Mouse (Mus musculus): ENCODE results near the gene Fbxo46. TPM values are rescaled to one million over a fixed set of nuclear protein-coding genes. Genes with fewer than 3 reads are reported as not detected.
"Not testable (repeated sequence)": the region's sequence is repeated elsewhere in the genome, so short reads cannot be mapped to it uniquely, and the experiment has no call there.

Fbxo46 gene
- 10.1 and 11.9 TPM in 2 replicates for polyA plus RNA-seq (2014; fragmentation: Nextera tagmentation; extraction: Ambion mirVana)

GRCm38 (mm10) chr7:19119631-19120429, at the start of gene Fbxo46:
Gene Fbxo46, plus strand, starts transcription at chr7:19119859.
- peak within 1 kb of the TSS; percentile 86 for H3K4me2 ChIP-seq (ENCODE audit: low read length)
- WGBS = 3% methylated on average over 34 of the region's 34 CpGs
- H3K9ac ChIP-seq (ENCODE audit: low read length) = peak within 1 kb of the TSS; percentile 81
- H3K4me3 ChIP-seq (ENCODE audit: low read depth, low read length) = peak within 1 kb of the TSS; percentile 71
- peak; percentile 100 for DNase-seq (ENCODE audit: low spot score)
- H3K27ac ChIP-seq (ENCODE audit: low read depth, low read length) = no peak within 1 kb of the TSS; the same call in 1 of the 2 replicates
- no peaks in the 10 kb centered on the region for H3K36me3 ChIP-seq (ENCODE audit: control insufficient read depth, insufficient read depth, low read length)
- ATAC-seq = peak; percentile 97
- peaks cover 5% of the 10 kb centered on the region; the same call in 1 of the 2 replicates for H3K9me3 ChIP-seq (replicated peaks; ENCODE audit: control insufficient read depth, low read length)
- H3K27me3 ChIP-seq (replicated peaks; ENCODE audit: control insufficient read depth, insufficient read depth, low read length) = no peaks in the 10 kb centered on the region
- peaks cover 9% of the 10 kb centered on the region for H3K4me1 ChIP-seq (ENCODE audit: control insufficient read depth, insufficient read depth, low read length)

- whole genome bisulfite sequencing = 51% methylated on average over 3 of the region's 3 CpGs
- not testable (repeated sequence) for H3K4me3 ChIP-seq (ENCODE audit: low read depth, low read length); H3K27ac ChIP-seq (ENCODE audit: low read depth, low read length); H3K27me3 ChIP-seq (replicated peaks; ENCODE audit: control insufficient read depth, insufficient read depth, low read length); H3K36me3 ChIP-seq (ENCODE audit: control insufficient read depth, insufficient read depth, low read length); H3K4me1 ChIP-seq (ENCODE audit: control insufficient read depth, insufficient read depth, low read length); H3K9me3 ChIP-seq (replicated peaks; ENCODE audit: control insufficient read depth, low read length); H3K4me2 ChIP-seq (ENCODE audit: low read length); ATAC-seq; DNase-seq (ENCODE audit: low spot score); H3K9ac ChIP-seq (ENCODE audit: low read length)
Measured at GRCm38 (mm10) chr7:19071024-19071423, 48.6 kb upstream of the Fbxo46 start.

- H3K4me3 ChIP-seq (ENCODE audit: low read depth, low read length) = no peak overlapping the region
- 86% methylated on average over 9 of the region's 9 CpGs for WGBS
- H3K27ac ChIP-seq (ENCODE audit: low read depth, low read length) = no peak overlapping the region
- no peak overlapping the region for H3K4me2 ChIP-seq (ENCODE audit: low read length)
- H3K9me3 ChIP-seq (replicated peaks; ENCODE audit: control insufficient read depth, low read length) = no peaks in the 10 kb centered on the region
- H3K36me3 ChIP-seq (ENCODE audit: control insufficient read depth, insufficient read depth, low read length) = peaks cover 9% of the 10 kb centered on the region
- no peak for DNase-seq (ENCODE audit: low spot score)
- peaks cover 11% of the 10 kb centered on the region for H3K4me1 ChIP-seq (ENCODE audit: control insufficient read depth, insufficient read depth, low read length)
- no peaks in the 10 kb centered on the region for H3K27me3 ChIP-seq (replicated peaks; ENCODE audit: control insufficient read depth, insufficient read depth, low read length)
- no peak for ATAC-seq
- H3K9ac ChIP-seq (ENCODE audit: low read length) = no peak overlapping the region
Measured at GRCm38 (mm10) chr7:19073504-19073903, 46.2 kb upstream of the Fbxo46 start.

GRCm38 (mm10) chr7:19074494-19074893, 45.2 kb upstream of the Fbxo46 start:
- H3K36me3 ChIP-seq (ENCODE audit: control insufficient read depth, insufficient read depth, low read length) = peaks cover 19% of the 10 kb centered on the region
- no peak overlapping the region for H3K4me3 ChIP-seq (ENCODE audit: low read depth, low read length)
- H3K4me2 ChIP-seq (ENCODE audit: low read length) = no peak overlapping the region
- H3K9ac ChIP-seq (ENCODE audit: low read length) = no peak overlapping the region
- ATAC-seq (no peak), DNase-seq (ENCODE audit: low spot score) (no peak)
- WGBS = 95% methylated on average over 6 of the region's 6 CpGs
- H3K27me3 ChIP-seq (replicated peaks; ENCODE audit: control insufficient read depth, insufficient read depth, low read length) = no peaks in the 10 kb centered on the region
- no peaks in the 10 kb centered on the region for H3K9me3 ChIP-seq (replicated peaks; ENCODE audit: control insufficient read depth, low read length)
- H3K27ac ChIP-seq (ENCODE audit: low read depth, low read length) = no peak overlapping the region
- H3K4me1 ChIP-seq (ENCODE audit: control insufficient read depth, insufficient read depth, low read length) = peaks cover 11% of the 10 kb centered on the region

- no peak for DNase-seq (ENCODE audit: low spot score)
- ATAC-seq = no peak
- 68% methylated on average over 5 of the region's 5 CpGs for WGBS
Measured at GRCm38 (mm10) chr7:19075231-19075630, 44.4 kb upstream of the Fbxo46 start.

GRCm38 (mm10) chr7:19075723-19076585, 43.7 kb upstream of the Fbxo46 start, which contains the start of gene Dmwd:
Gene Dmwd, plus strand, starts transcription at chr7:19076227.
- peaks cover 11% of the 10 kb centered on the region for H3K4me1 ChIP-seq (ENCODE audit: control insufficient read depth, insufficient read depth, low read length)
- peak within 1 kb of the TSS; percentile 91 for H3K4me2 ChIP-seq (ENCODE audit: low read length)
- H3K9ac ChIP-seq (ENCODE audit: low read length) = peak within 1 kb of the TSS; percentile 98
- DNase-seq (ENCODE audit: low spot score) (peak; percentile 100), ATAC-seq (peak; percentile 99)
- H3K36me3 ChIP-seq (ENCODE audit: control insufficient read depth, insufficient read depth, low read length) = peaks cover 34% of the 10 kb centered on the region
- H3K4me3 ChIP-seq (ENCODE audit: low read depth, low read length) = peak within 1 kb of the TSS; percentile 97
- no peaks in the 10 kb centered on the region for H3K9me3 ChIP-seq (replicated peaks; ENCODE audit: control insufficient read depth, low read length)
- H3K27me3 ChIP-seq (replicated peaks; ENCODE audit: control insufficient read depth, insufficient read depth, low read length) = no peaks in the 10 kb centered on the region
- H3K27ac ChIP-seq (ENCODE audit: low read depth, low read length) = peak within 1 kb of the TSS; percentile 78
- WGBS = 2% methylated on average over 64 of the region's 91 CpGs

More at GRCm38 (mm10) chr7:19075231-19075630, 44.4 kb upstream of the Fbxo46 start:
- H3K36me3 ChIP-seq (ENCODE audit: control insufficient read depth, insufficient read depth, low read length) = peaks cover 26% of the 10 kb centered on the region
- no peaks in the 10 kb centered on the region for H3K27me3 ChIP-seq (replicated peaks; ENCODE audit: control insufficient read depth, insufficient read depth, low read length)
- H3K9me3 ChIP-seq (replicated peaks; ENCODE audit: control insufficient read depth, low read length) = no peaks in the 10 kb centered on the region
- H3K4me3 ChIP-seq (ENCODE audit: low read depth, low read length) = peak overlapping the region; percentile 97
- H3K4me1 ChIP-seq (ENCODE audit: control insufficient read depth, insufficient read depth, low read length) = peaks cover 11% of the 10 kb centered on the region
- peak overlapping the region; percentile 29; the same call in 1 of the 2 replicates for H3K9ac ChIP-seq (ENCODE audit: low read length)
- H3K4me2 ChIP-seq (ENCODE audit: low read length) = peak overlapping the region; percentile 58
- no peak overlapping the region; the same call in 1 of the 2 replicates for H3K27ac ChIP-seq (ENCODE audit: low read depth, low read length)

- WGBS = 0% methylated on average over 22 of the region's 22 CpGs
- ATAC-seq = no peak
Measured at GRCm38 (mm10) chr7:19076586-19076991, 43.1 kb upstream of the Fbxo46 start.

GRCm38 (mm10) chr7:19077761-19078160, 41.9 kb upstream of the Fbxo46 start:
- H3K4me3 ChIP-seq (ENCODE audit: low read depth, low read length) = no peak overlapping the region

More at GRCm38 (mm10) chr7:19076586-19076991, 43.1 kb upstream of the Fbxo46 start:
- Histone ChIP-seq H3K9ac (ENCODE audit: low read length) (peak overlapping the region; percentile 98), H3K4me1 (ENCODE audit: control insufficient read depth, insufficient read depth, low read length) (peaks cover 11% of the 10 kb centered on the region), H3K27ac (ENCODE audit: low read depth, low read length) (peak overlapping the region; percentile 78), H3K9me3 (replicated peaks; ENCODE audit: control insufficient read depth, low read length) (no peaks in the 10 kb centered on the region), H3K4me3 (ENCODE audit: low read depth, low read length) (peak overlapping the region; percentile 97), H3K27me3 (replicated peaks; ENCODE audit: control insufficient read depth, insufficient read depth, low read length) (no peaks in the 10 kb centered on the region), H3K36me3 (ENCODE audit: control insufficient read depth, insufficient read depth, low read length) (peaks cover 40% of the 10 kb centered on the region), H3K4me2 (ENCODE audit: low read length) (peak overlapping the region; percentile 91)
- DNase-seq (ENCODE audit: low spot score) = no peak

More at GRCm38 (mm10) chr7:19077761-19078160, 41.9 kb upstream of the Fbxo46 start:
- Histone ChIP-seq H3K9me3 (replicated peaks; ENCODE audit: control insufficient read depth, low read length) (no peaks in the 10 kb centered on the region), H3K9ac (ENCODE audit: low read length) (no peak overlapping the region), H3K36me3 (ENCODE audit: control insufficient read depth, insufficient read depth, low read length) (peaks cover 52% of the 10 kb centered on the region), H3K27ac (ENCODE audit: low read depth, low read length) (no peak overlapping the region), H3K27me3 (replicated peaks; ENCODE audit: control insufficient read depth, insufficient read depth, low read length) (no peaks in the 10 kb centered on the region), H3K4me1 (ENCODE audit: control insufficient read depth, insufficient read depth, low read length) (peaks cover 11% of the 10 kb centered on the region), H3K4me2 (ENCODE audit: low read length) (peak overlapping the region; percentile 91)
- WGBS = 84% methylated on average over 14 of the region's 14 CpGs
- DNase-seq (ENCODE audit: low spot score) = no peak
- ATAC-seq = no peak
